In the genomic region with DNA sequence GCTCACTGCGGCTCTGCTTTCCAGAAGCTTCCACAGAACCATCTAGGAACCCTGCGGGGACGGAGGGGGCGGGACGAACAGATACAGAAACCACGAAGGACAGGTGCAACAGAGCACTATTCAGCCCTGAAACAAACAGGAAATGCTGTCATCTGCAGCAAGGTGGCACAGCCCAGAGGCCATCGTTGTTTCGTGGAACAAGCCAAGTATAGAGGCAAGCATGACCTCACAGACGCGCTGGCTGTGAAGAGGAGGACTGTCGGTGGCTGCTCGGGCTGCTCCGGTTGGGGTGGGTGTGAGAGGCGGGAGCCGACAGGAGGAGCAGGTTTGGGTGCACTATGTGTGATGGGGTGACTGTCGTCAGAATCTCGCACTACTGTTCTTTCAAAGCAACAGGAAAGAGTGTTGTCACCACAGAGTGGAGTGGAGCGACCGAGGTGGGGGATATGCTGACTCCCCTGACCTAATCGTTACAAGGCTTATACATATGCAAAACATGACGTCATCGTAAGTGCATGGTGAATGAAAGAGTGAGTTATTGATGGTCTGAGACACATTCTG, we compare ENCODE assay signal across 1 mouse cellular context.
A peak's percentile ranks its signal among the peaks of the same experiment; 100 is the strongest.
TF ChIP-seq lines count a peak whose summit lies in the region.

No protein-coding gene starts in this region.

TF ChIP-seq in CH12.LX, 34 proteins besides CTCF, POLR2A, EP300 and RAD21 (continued from another document):
- no peak for TF ChIP-seq POLR2AphosphoS2 (IDR thresholded peaks at IDR 0.05; ENCODE audit: low read depth, low read length)
- TF ChIP-seq USF1 (IDR thresholded peaks at IDR 0.05; ENCODE audit: low read depth, low read length), result no peak
- 0 out of 2 replicates have a peak, but pooled peaks have one; percentile 1 for TF ChIP-seq MAZ (IDR thresholded peaks at IDR 0.05; ENCODE audit: low read depth, low read length)
- no peak for TF ChIP-seq MYC (IDR thresholded peaks at IDR 0.05; ENCODE audit: low read depth, low read length)
- no peak for TF ChIP-seq RCOR1 (conservative IDR thresholded peaks at IDR 0.05; ENCODE audit: low read depth, low read length)
- peak; percentile 83 for TF ChIP-seq JUN (IDR thresholded peaks at IDR 0.05; ENCODE audit: insufficient read depth, low read depth, low read length)
- TF ChIP-seq NELFE (IDR thresholded peaks at IDR 0.05; ENCODE audit: low read depth, low read length), result no peak; the same call in 1 of the 2 replicates
- TF ChIP-seq SIN3A (IDR thresholded peaks at IDR 0.05; ENCODE audit: low read length), result no peak
- TF ChIP-seq TCF12 (IDR thresholded peaks at IDR 0.05; ENCODE audit: low read depth, low read length), result 0 out of 2 replicates have a peak, but pooled peaks have one; percentile 42
- TF ChIP-seq MAX (IDR thresholded peaks at IDR 0.05; ENCODE audit: low read length), result no peak
- no peak for TF ChIP-seq NRF1 (IDR thresholded peaks at IDR 0.05; ENCODE audit: low read depth, low read length)
- 0 out of 2 replicates have a peak, but pooled peaks have one; percentile 18 for TF ChIP-seq ELF1 (IDR thresholded peaks at IDR 0.05; ENCODE audit: low read depth, low read length)
- TF ChIP-seq CHD1 (IDR thresholded peaks at IDR 0.05; ENCODE audit: low read depth, low read length), result no peak
- peak; percentile 31; the same call in 1 of the 2 replicates for TF ChIP-seq ETS1 (conservative IDR thresholded peaks at IDR 0.05; ENCODE audit: low read depth, low read length)
- no peak for TF ChIP-seq BHLHE40 (IDR thresholded peaks at IDR 0.05; ENCODE audit: low read depth, low read length)
- no peak for TF ChIP-seq KAT2A (IDR thresholded peaks at IDR 0.05; ENCODE audit: insufficient replicate concordance, low read length)
- no peak for TF ChIP-seq USF2 (conservative IDR thresholded peaks at IDR 0.05; ENCODE audit: low read depth, low read length)
- TF ChIP-seq ZC3H11A (IDR thresholded peaks at IDR 0.05; ENCODE audit: low read depth, low read length), result no peak
- TF ChIP-seq MXI1 (IDR thresholded peaks at IDR 0.05; ENCODE audit: low read depth, low read length), result no peak
- peak; percentile 57; the same call in 1 of the 2 replicates for TF ChIP-seq ZMIZ1 (IDR thresholded peaks at IDR 0.05; ENCODE audit: low read depth, low read length)
- no peak for TF ChIP-seq HCFC1 (IDR thresholded peaks at IDR 0.05; ENCODE audit: low read depth, low read length)
- TF ChIP-seq ZKSCAN1 (IDR thresholded peaks at IDR 0.05; ENCODE audit: borderline replicate concordance, low read depth, low read length), result no peak
- TF ChIP-seq MEF2A (IDR thresholded peaks at IDR 0.05; ENCODE audit: borderline replicate concordance, low read depth, low read length), result peak; percentile 8; the same call in 1 of the 2 replicates
- TF ChIP-seq ZNF384 (IDR thresholded peaks at IDR 0.05; ENCODE audit: low read depth, low read length), result no peak
- peak; percentile 75 for TF ChIP-seq TBP (conservative IDR thresholded peaks at IDR 0.05; ENCODE audit: low read depth, low read length)
- TF ChIP-seq CHD2 (IDR thresholded peaks at IDR 0.05; ENCODE audit: low read length), result no peak
- no peak for TF ChIP-seq PAX5 (IDR thresholded peaks at IDR 0.05; ENCODE audit: low read length)
- TF ChIP-seq GABPA (IDR thresholded peaks at IDR 0.05; ENCODE audit: insufficient replicate concordance, low read depth, low read length), result no peak
- TF ChIP-seq JUND (conservative IDR thresholded peaks at IDR 0.05; ENCODE audit: low read depth, low read length), result peak; percentile 82
- TF ChIP-seq E2F4 (IDR thresholded peaks at IDR 0.05; ENCODE audit: insufficient replicate concordance, low read depth, low read length), result no peak
- no peak for TF ChIP-seq MAFK (IDR thresholded peaks at IDR 0.05; ENCODE audit: insufficient replicate concordance, low read length)
- TF ChIP-seq IRF4 (IDR thresholded peaks at IDR 0.05; ENCODE audit: low read depth, low read length), result no peak
